Mouse (Mus musculus) olfactory bulb, adult 2 months (tissue): ENCODE data around the gene Atp5k. TPM values are rescaled to one million over a fixed set of nuclear protein-coding genes. Genes with fewer than 3 reads are reported as not detected.

Experiments used
- H3K27ac ChIP-seq: fragments of 200-500 bp; 2 replicates; pipeline ENCODE4 v1.5.1; 2012; ENCODE audit warnings: low read depth, low read length; ENCODE audit not compliant: insufficient read depth
- H3K4me1 ChIP-seq: fragments of 200-500 bp; 2 replicates; pipeline ENCODE4 v1.6.1; 2012; ENCODE audit warnings: low read length; ENCODE audit not compliant: control insufficient read depth, insufficient read depth
- H3K4me3 ChIP-seq: fragments of 200-500 bp; 2 replicates; pipeline ENCODE4 v1.5.1; 2012; ENCODE audit warnings: mild to moderate bottlenecking, low read depth, low read length, moderate library complexity; ENCODE audit not compliant: insufficient read depth
- CTCF ChIP-seq: fragments of 200-500 bp; IDR thresholded peaks from 2 replicates; pipeline ENCODE4 v1.5.1; 2012; ENCODE audit warnings: low read depth, mild to moderate bottlenecking, low read length, moderate library complexity; ENCODE audit not compliant: insufficient read depth
- POLR2A ChIP-seq: fragments of 200-500 bp; IDR thresholded peaks from 2 replicates; pipeline ENCODE4 v1.6.1; 2012; ENCODE audit warnings: mild to moderate bottlenecking, low read depth, low read length, moderate library complexity; ENCODE audit not compliant: insufficient read depth
- WGBS: fragments of 180-500 bp; shearing (Covaris S2); methylation state at CpG from one replicate; pipeline ENCODE4 v1.1.7; 2018; 5-methylcytosine and 5-hydroxymethylcytosine counted together
- polyA plus RNA-seq: library from polyadenylated mRNA; stranded (reverse); fragments of >200 nt; gene quantifications from 2 replicates; pipeline ENCODE4 v1.2.4, GENCODE M21; 2012; ENCODE audit warnings: low replicate concordance; ENCODE audit not compliant: missing spikeins, insufficient read depth, insufficient read length

The Atp5k gene
- polyA plus RNA-seq, 1 experiment = not detected

- Histone ChIP-seq H3K4me3 (no peak overlapping the region), H3K27ac (no peak overlapping the region), H3K4me1 (peaks cover 8% of the 10 kb centered on the region)
- TF ChIP-seq CTCF = no peak
- TF ChIP-seq POLR2A = no peak
- WGBS = 89% methylated on average over 7 of the region's 7 CpGs
Observed at GRCm38 (mm10) chr5:108447857-108448256, 13.6 kb upstream of the Atp5k start.

- H3K4me1 ChIP-seq = peaks cover 8% of the 10 kb centered on the region
- TF ChIP-seq POLR2A (no peak), CTCF (no peak)
- 85% methylated on average over 3 of the region's 3 CpGs for WGBS
- H3K4me3 ChIP-seq = no peak overlapping the region
- H3K27ac ChIP-seq = no peak overlapping the region
Observed at GRCm38 (mm10) chr5:108446973-108447372, 12.7 kb upstream of the Atp5k start.

DNA sequence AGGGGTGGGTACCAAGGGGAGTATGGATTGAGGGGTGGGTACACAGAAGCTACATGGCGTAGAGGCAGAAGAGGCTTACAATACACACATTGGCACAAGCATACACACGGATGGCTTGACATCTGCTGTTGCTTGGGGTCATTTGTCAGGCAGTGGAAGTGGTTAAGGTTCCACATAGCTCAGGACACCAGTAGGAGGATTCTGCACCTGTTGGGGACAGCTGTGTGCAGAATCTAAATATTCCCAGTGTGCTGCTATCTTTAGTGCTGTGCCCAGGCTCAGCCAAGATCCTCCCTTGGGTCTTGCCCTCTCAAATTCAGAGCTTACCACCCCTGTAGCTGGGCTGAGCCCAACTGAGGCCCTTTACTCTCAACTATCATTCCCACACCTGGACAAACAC, 1.9 kb upstream of the Atp5k start:
- Histone ChIP-seq H3K4me1 (peaks cover 10% of the 10 kb centered on the region), H3K4me3 (no peak overlapping the region), H3K27ac (no peak overlapping the region)
- WGBS = 78% methylated on average over 2 of the region's 2 CpGs
- TF ChIP-seq POLR2A (no peak), CTCF (no peak)

- TF ChIP-seq CTCF = no peak
- TF ChIP-seq POLR2A = no peak
- H3K4me3 ChIP-seq = no peak overlapping the region
- peaks cover 10% of the 10 kb centered on the region for H3K4me1 ChIP-seq
- WGBS = 96% methylated on average over 6 of the region's 6 CpGs
- H3K27ac ChIP-seq = no peak overlapping the region
Observed at GRCm38 (mm10) chr5:108431196-108431595, 3.1 kb downstream of the Atp5k start.

DNA sequence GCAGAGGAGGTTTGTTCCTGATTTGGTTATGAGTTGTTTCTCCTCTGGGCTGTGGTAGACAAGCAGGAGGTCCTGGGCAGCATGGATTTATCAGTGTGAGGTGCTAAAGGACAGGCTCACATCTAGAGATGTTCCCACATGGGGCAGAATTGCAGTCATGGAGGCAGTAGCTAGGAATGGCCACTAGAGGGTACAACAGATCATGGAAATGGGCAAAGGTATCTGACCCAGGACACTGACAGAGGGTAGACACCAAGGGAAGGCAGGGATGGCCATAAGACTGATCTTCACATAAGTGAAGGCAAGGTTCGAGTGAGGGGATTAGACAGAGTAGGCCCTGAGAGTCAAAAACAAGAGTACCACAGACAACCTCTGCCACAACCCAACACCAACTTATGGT, 7.1 kb downstream of the Atp5k start:
- Histone ChIP-seq H3K4me3 (no peak overlapping the region), H3K27ac (no peak overlapping the region), H3K4me1 (no peaks in the 10 kb centered on the region)
- WGBS = 55% methylated on average over 1 of the region's 1 CpGs
- no peak for TF ChIP-seq POLR2A
- TF ChIP-seq CTCF = no peak; the same call in 1 of the 2 replicates

- 90% methylated on average over 2 of the region's 2 CpGs for WGBS
- no peak for TF ChIP-seq POLR2A
- TF ChIP-seq CTCF = no peak
- Histone ChIP-seq H3K27ac (no peak overlapping the region), H3K4me3 (no peak overlapping the region), H3K4me1 (no peaks in the 10 kb centered on the region)
Observed at GRCm38 (mm10) chr5:108423427-108423826, 10.8 kb downstream of the Atp5k start.

DNA sequence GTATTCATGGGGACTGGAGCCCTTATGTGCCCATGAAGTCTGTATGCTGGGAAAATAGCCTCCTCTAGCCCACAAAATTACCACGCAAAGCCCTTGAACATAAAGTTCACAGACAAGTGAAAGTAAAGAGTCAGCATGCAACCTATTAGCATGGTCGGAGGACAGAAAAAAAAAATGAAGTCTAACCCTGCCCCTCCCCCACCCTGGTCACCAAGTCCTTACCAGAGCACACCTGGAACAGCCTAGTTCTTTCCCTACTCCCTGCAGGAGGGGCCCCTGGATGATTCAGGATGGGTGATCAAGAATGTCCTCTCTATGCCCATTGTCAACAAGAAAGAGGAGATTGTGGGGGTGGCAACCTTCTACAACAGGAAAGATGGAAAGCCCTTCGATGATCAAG, 11.5 kb downstream of the Atp5k start:
- no peak overlapping the region for H3K27ac ChIP-seq
- H3K4me1 ChIP-seq = no peaks in the 10 kb centered on the region
- TF ChIP-seq CTCF = no peak
- no peak for TF ChIP-seq POLR2A
- no peak overlapping the region for H3K4me3 ChIP-seq
- 70% methylated on average over 3 of the region's 3 CpGs for WGBS

- Histone ChIP-seq H3K4me1 (no peaks in the 10 kb centered on the region), H3K4me3 (no peak overlapping the region), H3K27ac (no peak overlapping the region)
- TF ChIP-seq CTCF = no peak
- no peak for TF ChIP-seq POLR2A
- whole genome bisulfite sequencing = 80% methylated on average over 2 of the region's 2 CpGs
Observed at GRCm38 (mm10) chr5:108414711-108415110, 19.5 kb downstream of the Atp5k start.

- TF ChIP-seq POLR2A = no peak
- no peak for TF ChIP-seq CTCF
- Histone ChIP-seq H3K4me3 (no peak overlapping the region), H3K27ac (no peak overlapping the region), H3K4me1 (no peaks in the 10 kb centered on the region)
- WGBS = 74% methylated on average over 2 of the region's 2 CpGs
Observed at GRCm38 (mm10) chr5:108406977-108407376, 27.3 kb downstream of the Atp5k start.

DNA sequence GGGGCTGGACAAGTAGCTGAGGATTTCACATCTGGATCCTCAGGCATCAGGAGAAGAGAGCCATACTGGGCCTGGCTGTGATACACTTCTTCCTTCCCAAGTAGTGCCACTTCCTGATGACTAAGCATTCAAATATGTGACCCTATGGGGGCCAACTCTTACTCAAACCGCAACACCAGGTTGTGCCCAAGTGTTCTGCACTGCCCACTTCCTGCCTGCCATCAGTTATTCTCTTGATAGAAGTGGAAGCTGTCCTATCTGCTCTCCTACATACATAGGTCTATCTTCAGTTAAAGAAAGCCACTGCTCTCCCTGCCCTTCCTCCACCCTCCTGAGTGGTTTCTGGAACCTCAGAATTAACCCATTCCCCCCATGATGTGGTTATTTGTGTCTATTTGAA, 28.8 kb downstream of the Atp5k start:
- no peaks in the 10 kb centered on the region for H3K4me1 ChIP-seq
- WGBS = 75% methylated on average over 1 of the region's 1 CpGs
- H3K27ac ChIP-seq = no peak overlapping the region
- TF ChIP-seq POLR2A (no peak), CTCF (no peak)
- H3K4me3 ChIP-seq = no peak overlapping the region
